Mouse (Mus musculus) thymus, adult 2 months (tissue): ENCODE measurements around the gene Them4.

Experiments used
- CTCF ChIP-seq: fragments of 200-500 bp; IDR thresholded peaks from 2 replicates; pipeline ENCODE4 v1.5.1; 2012; ENCODE audit warnings: mild to moderate bottlenecking, control low read depth, low read length, moderate library complexity, borderline replicate concordance; ENCODE audit not compliant: control insufficient read depth, poor library complexity, insufficient read depth; ENCODE audit errors: extremely low read depth
- POLR2A ChIP-seq: fragments of 200-500 bp; IDR thresholded peaks from 2 replicates; pipeline ENCODE4 v1.6.1; 2012; ENCODE audit warnings: mild to moderate bottlenecking, low read length, control low read depth, moderate library complexity; ENCODE audit not compliant: control insufficient read depth, poor library complexity, insufficient read depth; ENCODE audit errors: extremely low read depth

DNA sequence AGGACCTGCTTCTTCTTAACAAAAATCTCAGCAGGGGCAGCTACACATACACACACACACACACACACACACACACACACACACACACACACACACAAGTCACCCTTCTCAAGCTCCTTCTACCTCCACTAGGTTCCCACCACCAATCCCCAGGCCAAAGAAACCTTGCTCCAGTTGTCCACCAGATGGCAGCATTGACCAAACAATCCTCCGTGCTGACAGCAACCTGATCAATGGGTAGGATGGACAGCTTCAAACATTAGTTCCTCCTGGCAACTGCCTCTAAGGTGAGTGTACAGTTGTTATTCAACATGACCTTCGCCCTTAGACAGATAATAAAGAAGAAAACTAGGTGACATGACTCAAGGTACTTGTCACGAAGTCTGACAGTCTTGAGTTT lies 56.9 kb downstream of the Them4 start:
- TF ChIP-seq CTCF, result peak; percentile 69; the same call in 1 of the 2 replicates
- TF ChIP-seq POLR2A, result no peak
